Mouse (Mus musculus) brown adipose tissue, adult 24 weeks (tissue): ENCODE data around the gene Adamts18. TPM values are rescaled to one million over a fixed set of nuclear protein-coding genes. Genes with fewer than 3 reads are reported as not detected.
A peak's percentile ranks its signal among the peaks of the same experiment; 100 is the strongest.

ENCODE experiments used
- H3K27ac ChIP-seq: fragments of 200-500 bp; replicated peaks from 2 replicates; pipeline ENCODE4 v1.5.1; 2012; ENCODE audit warnings: low read depth, mild to moderate bottlenecking, low read length
- H3K4me1 ChIP-seq: fragments of 200-500 bp; 2 replicates; pipeline ENCODE4 v1.6.1; 2012; ENCODE audit warnings: low read length, mixed read lengths; ENCODE audit not compliant: control insufficient read depth, insufficient read depth, insufficient read length
- H3K4me3 ChIP-seq: fragments of 200-500 bp; 2 replicates; pipeline ENCODE4 v1.5.1; 2012; ENCODE audit warnings: low read depth, mild to moderate bottlenecking, low read length, moderate library complexity; ENCODE audit not compliant: insufficient read depth
- polyA plus RNA-seq: library from polyadenylated mRNA; stranded (reverse); fragments of >200 nt; gene quantifications from 2 replicates; pipeline ENCODE4 v1.2.4, GENCODE M21; 2012; ENCODE audit not compliant: missing spikeins, insufficient read depth, insufficient read length

The Adamts18 gene
- polyA plus RNA-seq, result not detected in 2 replicates

- no peak within 1 kb of the TSS for H3K27ac ChIP-seq
- H3K4me3 ChIP-seq, result peak within 1 kb of the TSS; percentile 15
- H3K4me1 ChIP-seq, result peaks cover 2% of the 10 kb centered on the region; the same call in 1 of the 2 replicates
Observed at GRCm38 (mm10) chr8:113848653-113849135, at the start of gene Adamts18. TSS of gene Adamts18 (minus strand) at chr8:113848738.

GRCm38 (mm10) chr8:113896446-113896845 lies 47.9 kb upstream of the Adamts18 start:
- Histone ChIP-seq H3K27ac (no peak overlapping the region; the same call in 1 of the 2 replicates), H3K4me1 (peaks cover 6% of the 10 kb centered on the region), H3K4me3 (no peak overlapping the region)

GRCm38 (mm10) chr8:113891376-113891775 lies 42.8 kb upstream of the Adamts18 start:
- Histone ChIP-seq H3K4me3 (no peak overlapping the region), H3K27ac (peak overlapping the region; percentile 14; the same call in 1 of the 2 replicates), H3K4me1 (peaks cover 8% of the 10 kb centered on the region)

- Histone ChIP-seq H3K27ac (no peak overlapping the region), H3K4me3 (no peak overlapping the region), H3K4me1 (peaks cover 11% of the 10 kb centered on the region)
Observed at GRCm38 (mm10) chr8:113886509-113886908, 38.0 kb upstream of the Adamts18 start.

- H3K4me3 ChIP-seq, result no peak overlapping the region
- H3K27ac ChIP-seq, result no peak overlapping the region
- H3K4me1 ChIP-seq, result peaks cover 7% of the 10 kb centered on the region; the same call in 1 of the 2 replicates
Observed at GRCm38 (mm10) chr8:113885101-113885500, 36.6 kb upstream of the Adamts18 start.

GRCm38 (mm10) chr8:113883994-113884393 lies 35.5 kb upstream of the Adamts18 start:
- no peak overlapping the region for H3K4me3 ChIP-seq
- H3K27ac ChIP-seq, result no peak overlapping the region
- peaks cover 7% of the 10 kb centered on the region; the same call in 1 of the 2 replicates for H3K4me1 ChIP-seq

GRCm38 (mm10) chr8:113882558-113882957 lies 34.0 kb upstream of the Adamts18 start:
- Histone ChIP-seq H3K4me1 (peaks cover 7% of the 10 kb centered on the region; the same call in 1 of the 2 replicates), H3K4me3 (no peak overlapping the region), H3K27ac (no peak overlapping the region)

GRCm38 (mm10) chr8:113878411-113879006 lies 30.0 kb upstream of the Adamts18 start:
- H3K4me1 ChIP-seq, result no peaks in the 10 kb centered on the region
- H3K4me3 ChIP-seq, result no peak overlapping the region
- no peak overlapping the region for H3K27ac ChIP-seq

GRCm38 (mm10) chr8:113873446-113874120 lies 25.0 kb upstream of the Adamts18 start:
- no peaks in the 10 kb centered on the region for H3K4me1 ChIP-seq
- H3K27ac ChIP-seq, result no peak overlapping the region
- no peak overlapping the region for H3K4me3 ChIP-seq

- Histone ChIP-seq H3K27ac (no peak overlapping the region), H3K4me3 (no peak overlapping the region), H3K4me1 (no peaks in the 10 kb centered on the region)
Observed at GRCm38 (mm10) chr8:113872436-113872835, 23.9 kb upstream of the Adamts18 start.

- Histone ChIP-seq H3K4me1 (no peaks in the 10 kb centered on the region), H3K4me3 (no peak overlapping the region), H3K27ac (no peak overlapping the region)
Observed at GRCm38 (mm10) chr8:113866530-113866929, 18.0 kb upstream of the Adamts18 start.

GRCm38 (mm10) chr8:113865326-113866093 lies 17.0 kb upstream of the Adamts18 start:
- Histone ChIP-seq H3K4me3 (no peak overlapping the region), H3K27ac (no peak overlapping the region)

GRCm38 (mm10) chr8:113859890-113860683 lies 11.5 kb upstream of the Adamts18 start:
- no peak overlapping the region for H3K4me3 ChIP-seq
- no peak overlapping the region for H3K27ac ChIP-seq
- no peaks in the 10 kb centered on the region for H3K4me1 ChIP-seq

More at GRCm38 (mm10) chr8:113865326-113866093, 17.0 kb upstream of the Adamts18 start:
- H3K4me1 ChIP-seq, result no peaks in the 10 kb centered on the region

GRCm38 (mm10) chr8:113858801-113859200 lies 10.3 kb upstream of the Adamts18 start:
- no peaks in the 10 kb centered on the region for H3K4me1 ChIP-seq
- no peak overlapping the region for H3K27ac ChIP-seq
- H3K4me3 ChIP-seq, result no peak overlapping the region
